Mouse (Mus musculus): ENCODE data around the gene Rps6ka5.
A peak's percentile ranks its signal among the peaks of the same experiment; 100 is the strongest.

- TF ChIP-seq CTCF (IDR thresholded peaks at IDR 0.05; ENCODE audit: low read depth) (no peak), EP300 (IDR thresholded peaks at IDR 0.05; ENCODE audit: low read depth) (0 out of 2 replicates have a peak, but pooled peaks have one; percentile 18)
Measured at GRCm38 (mm10) chr12:100707312-100707711, 19.5 kb downstream of the Rps6ka5 start.
